Mouse (Mus musculus): ENCODE measurements at regions not wholly inside any gene's neighbourhood (a gene's known extent, or its start where the extent isn't known, plus 50 kb on each side); places are given as distances from the start of the nearest gene placed in this dataset.
A peak's percentile ranks its signal among the peaks of the same experiment; 100 is the strongest.

- no peak for DNase-seq (ENCODE audit: low read depth)
Observed at GRCm38 (mm10) chr2:64706646-64707177, 318.1 kb downstream of the Grb14 start.

- DNase-seq (ENCODE audit: low read depth): no peak
Observed at GRCm38 (mm10) chr2:64695974-64696373, 328.8 kb downstream of the Grb14 start.

GRCm38 (mm10) chr2:64691444-64691843 lies 333.3 kb downstream of the Grb14 start:
- DNase-seq (ENCODE audit: low read depth): no peak

GRCm38 (mm10) chr2:64690996-64691395 lies 333.8 kb downstream of the Grb14 start:
- DNase-seq (ENCODE audit: low read depth): no peak

GRCm38 (mm10) chr2:64686781-64687180 lies 338.0 kb downstream of the Grb14 start:
- DNase-seq (ENCODE audit: low read depth): no peak

GRCm38 (mm10) chr2:64649614-64650013 lies 375.2 kb downstream of the Grb14 start:
- DNase-seq (ENCODE audit: low read depth): no peak

GRCm38 (mm10) chr2:64616931-64617330 lies 407.9 kb downstream of the Grb14 start:
- no peak for DNase-seq (ENCODE audit: low read depth)

- no peak for DNase-seq (ENCODE audit: low read depth)
Observed at GRCm38 (mm10) chr2:64606864-64607263, 417.9 kb downstream of the Grb14 start.

GRCm38 (mm10) chr2:64582258-64582657 lies 442.5 kb downstream of the Grb14 start:
- no peak for DNase-seq (ENCODE audit: low read depth)

GRCm38 (mm10) chr2:64536032-64536431 lies 438.2 kb upstream of the Fign start:
- no peak for DNase-seq (ENCODE audit: low read depth)

GRCm38 (mm10) chr2:64535351-64535851 lies 437.6 kb upstream of the Fign start:
- no peak for DNase-seq (ENCODE audit: low read depth)

GRCm38 (mm10) chr2:64534869-64535268 lies 437.0 kb upstream of the Fign start:
- no peak for DNase-seq (ENCODE audit: low read depth)

GRCm38 (mm10) chr2:64534344-64534743 lies 436.5 kb upstream of the Fign start:
- DNase-seq (ENCODE audit: low read depth): no peak

GRCm38 (mm10) chr2:64522722-64523121 lies 424.9 kb upstream of the Fign start:
- no peak for DNase-seq (ENCODE audit: low read depth)

- no peak for DNase-seq (ENCODE audit: low read depth)
Observed at GRCm38 (mm10) chr2:64522233-64522632, 424.4 kb upstream of the Fign start.

GRCm38 (mm10) chr2:64495725-64496124 lies 397.9 kb upstream of the Fign start:
- DNase-seq (ENCODE audit: low read depth): no peak

GRCm38 (mm10) chr2:64466412-64466970 lies 368.7 kb upstream of the Fign start:
- DNase-seq (ENCODE audit: low read depth): no peak

- DNase-seq (ENCODE audit: low read depth): no peak
Observed at GRCm38 (mm10) chr2:64462466-64463114, 364.8 kb upstream of the Fign start.

- DNase-seq (ENCODE audit: low read depth): no peak
Observed at GRCm38 (mm10) chr2:64462041-64462440, 364.2 kb upstream of the Fign start.

- no peak for DNase-seq (ENCODE audit: low read depth)
Observed at GRCm38 (mm10) chr2:64461636-64462035, 363.8 kb upstream of the Fign start.

- peak; percentile 1 for DNase-seq (ENCODE audit: low read depth)
Observed at GRCm38 (mm10) chr2:64458171-64458570, 360.3 kb upstream of the Fign start.

- DNase-seq (ENCODE audit: low read depth): no peak
Observed at GRCm38 (mm10) chr2:64452690-64453089, 354.9 kb upstream of the Fign start.

- no peak for DNase-seq (ENCODE audit: low read depth)
Observed at GRCm38 (mm10) chr2:64451614-64452317, 353.9 kb upstream of the Fign start.

Data from c-Kit-positive CD71-negative TER-119-negative erythroid progenitor cells, embryonic 14.5 days (primary cell).